Mouse (Mus musculus) intestine, embryonic 14.5 days (tissue): ENCODE measurements around the gene Jaml. TPM values are rescaled to one million over a fixed set of nuclear protein-coding genes. Genes with fewer than 3 reads are reported as not detected.

Experiments
- ATAC-seq: fragments of 200-750 bp; cut with Nextera tagmentation; replicated peaks from 2 replicates; pipeline ENCODE4 v1.8.0; 2017; ENCODE audit warnings: low read depth, moderate number of reproducible peaks, moderate TSS enrichment, moderate library complexity; ENCODE audit not compliant: low FRiP score, low TSS enrichment
- DNase-seq: peaks from one replicate; pipeline ENCODE4 v3.0.0-alpha.2; 2018; ENCODE audit warnings: low spot score
- H3K27ac ChIP-seq: fragments of 300-500 bp; sonication (generic); 2 replicates; pipeline ENCODE4 v1.5.1; 2014; ENCODE audit warnings: low read depth, mild to moderate bottlenecking, control low read depth
- H3K27me3 ChIP-seq: fragments of 300-500 bp; sonication (generic); replicated peaks from 2 replicates; pipeline ENCODE4 v1.6.1; 2014; ENCODE audit warnings: low read length, control low read depth; ENCODE audit not compliant: control insufficient read depth, insufficient read depth
- H3K36me3 ChIP-seq: fragments of 300-500 bp; sonication (generic); 2 replicates; pipeline ENCODE4 v1.6.1; 2014; ENCODE audit warnings: low read length, control low read depth; ENCODE audit not compliant: control insufficient read depth, insufficient read depth
- H3K4me1 ChIP-seq: fragments of 300-500 bp; sonication (generic); replicated peaks from 2 replicates; pipeline ENCODE4 v1.6.1; 2014; ENCODE audit warnings: low read length, control low read depth, mixed read lengths; ENCODE audit not compliant: control insufficient read depth, insufficient read depth
- H3K4me2 ChIP-seq: fragments of 300-500 bp; sonication (generic); 2 replicates; pipeline ENCODE4 v1.6.1; 2014; ENCODE audit warnings: low read length
- H3K4me3 ChIP-seq: fragments of 300-500 bp; sonication (generic); 2 replicates; pipeline ENCODE4 v1.5.1; 2014; ENCODE audit warnings: low read depth, low read length, control low read depth, mixed read lengths
- H3K9ac ChIP-seq: fragments of 300-500 bp; sonication (generic); 2 replicates; pipeline ENCODE4 v1.6.1; 2014; ENCODE audit warnings: mild to moderate bottlenecking, low read length
- H3K9me3 ChIP-seq: fragments of 300-500 bp; sonication (generic); 2 replicates; pipeline ENCODE4 v1.6.1; 2016; ENCODE audit warnings: low read length, control low read depth; ENCODE audit not compliant: control insufficient read depth
- WGBS: fragments of 180-500 bp; shearing (Covaris S2); extraction: QIAGEN DNeasy Blood & Tissue Kit; methylation state at CpG from one replicate; pipeline ENCODE4 v1.1.7; 2014; 5-methylcytosine and 5-hydroxymethylcytosine counted together
- polyA plus RNA-seq: library from polyadenylated mRNA; unstranded; fragments of >200 nt; fragmentation: Nextera tagmentation; extraction: Ambion mirVana; gene quantifications from 2 replicates; pipeline ENCODE4 v1.2.1, GENCODE M21; 2014

Gene Jaml
- polyA plus RNA-seq, 1 experiment from 2014 or later = 49.4 TPM

- ATAC-seq (no peak), DNase-seq (no peak)
- WGBS = 90% methylated on average over 14 of the region's 14 CpGs
- Histone ChIP-seq H3K9me3 (no peaks in the 10 kb centered on the region), H3K4me1 (peaks cover 10% of the 10 kb centered on the region), H3K36me3 (no peaks in the 10 kb centered on the region), H3K4me3 (no peak overlapping the region), H3K4me2 (no peak overlapping the region), H3K27me3 (no peaks in the 10 kb centered on the region), H3K9ac (no peak overlapping the region), H3K27ac (no peak overlapping the region)
Measured at GRCm38 (mm10) chr9:45119954-45120530, 41.1 kb downstream of the Jaml start.

- Histone ChIP-seq H3K9ac (no peak overlapping the region), H3K36me3 (0 out of 2 replicates have a peak, but pooled peaks cover 4% of the 10 kb centered on the region), H3K27me3 (no peaks in the 10 kb centered on the region), H3K4me1 (peaks cover 10% of the 10 kb centered on the region), H3K4me3 (no peak overlapping the region), H3K27ac (no peak overlapping the region), H3K4me2 (no peak overlapping the region), H3K9me3 (no peaks in the 10 kb centered on the region)
- ATAC-seq (no peak), DNase-seq (no peak)
- 85% methylated on average over 6 of the region's 6 CpGs for WGBS
Measured at GRCm38 (mm10) chr9:45120567-45120966, 41.6 kb downstream of the Jaml start.

- Histone ChIP-seq H3K4me3 (no peak overlapping the region), H3K27me3 (no peaks in the 10 kb centered on the region), H3K9me3 (no peaks in the 10 kb centered on the region), H3K27ac (no peak overlapping the region), H3K4me2 (no peak overlapping the region), H3K36me3 (0 out of 2 replicates have a peak, but pooled peaks cover 9% of the 10 kb centered on the region), H3K4me1 (peaks cover 10% of the 10 kb centered on the region), H3K9ac (no peak overlapping the region)
- DNase-seq = no peak
- WGBS = 68% methylated on average over 6 of the region's 6 CpGs
- ATAC-seq = no peak
Measured at GRCm38 (mm10) chr9:45121001-45121400, 42.0 kb downstream of the Jaml start.

GRCm38 (mm10) chr9:45121769-45122168 is 42.8 kb downstream of the Jaml start:
- Histone ChIP-seq H3K4me1 (peaks cover 10% of the 10 kb centered on the region; the same call in 1 of the 2 replicates), H3K4me3 (peak overlapping the region; percentile 15; the same call in 1 of the 2 replicates), H3K27me3 (no peaks in the 10 kb centered on the region), H3K9ac (no peak overlapping the region), H3K36me3 (0 out of 2 replicates have a peak, but pooled peaks cover 9% of the 10 kb centered on the region), H3K9me3 (no peaks in the 10 kb centered on the region), H3K4me2 (peak overlapping the region; percentile 46), H3K27ac (no peak overlapping the region)
- peak; percentile 86 for DNase-seq
- WGBS = 6% methylated on average over 10 of the region's 10 CpGs
- ATAC-seq = peak; percentile 47; the same call in 1 of the 2 replicates

GRCm38 (mm10) chr9:45122209-45122761 is 43.3 kb downstream of the Jaml start:
- Histone ChIP-seq H3K27me3 (no peaks in the 10 kb centered on the region), H3K36me3 (0 out of 2 replicates have a peak, but pooled peaks cover 9% of the 10 kb centered on the region), H3K27ac (no peak overlapping the region), H3K4me1 (peaks cover 10% of the 10 kb centered on the region; the same call in 1 of the 2 replicates), H3K4me2 (peak overlapping the region; percentile 46), H3K9me3 (no peaks in the 10 kb centered on the region), H3K4me3 (peak overlapping the region; percentile 15; the same call in 1 of the 2 replicates), H3K9ac (0 out of 2 replicates have a peak overlapping the region, but pooled peaks have one; percentile 20)
- WGBS = 29% methylated on average over 9 of the region's 9 CpGs
- DNase-seq (peak; percentile 66), ATAC-seq (peak; percentile 63)

- Histone ChIP-seq H3K36me3 (0 out of 2 replicates have a peak, but pooled peaks cover 9% of the 10 kb centered on the region), H3K4me1 (peaks cover 4% of the 10 kb centered on the region; the same call in 1 of the 2 replicates)
- WGBS = 92% methylated on average over 14 of the region's 14 CpGs
Measured at GRCm38 (mm10) chr9:45125211-45125610, 46.2 kb downstream of the Jaml start.

GRCm38 (mm10) chr9:45126941-45127340 is 48.0 kb downstream of the Jaml start:
- Histone ChIP-seq H3K4me3 (no peak overlapping the region), H3K27me3 (no peaks in the 10 kb centered on the region), H3K4me2 (no peak overlapping the region), H3K4me1 (peaks cover 4% of the 10 kb centered on the region; the same call in 1 of the 2 replicates), H3K36me3 (0 out of 2 replicates have a peak, but pooled peaks cover 9% of the 10 kb centered on the region), H3K9ac (no peak overlapping the region), H3K27ac (no peak overlapping the region), H3K9me3 (no peaks in the 10 kb centered on the region)
- ATAC-seq (no peak), DNase-seq (no peak)
- 64% methylated on average over 7 of the region's 7 CpGs for WGBS

More at GRCm38 (mm10) chr9:45125211-45125610, 46.2 kb downstream of the Jaml start:
- Histone ChIP-seq H3K27ac (no peak overlapping the region), H3K4me2 (no peak overlapping the region), H3K9me3 (no peaks in the 10 kb centered on the region), H3K4me3 (no peak overlapping the region), H3K9ac (no peak overlapping the region), H3K27me3 (no peaks in the 10 kb centered on the region)
- DNase-seq (no peak), ATAC-seq (no peak)

GRCm38 (mm10) chr9:45130119-45130518 is 51.1 kb downstream of the Jaml start:
- 83% methylated on average over 3 of the region's 3 CpGs for WGBS
- no peak overlapping the region for H3K27ac ChIP-seq
- H3K9ac ChIP-seq = no peak overlapping the region
- no peak overlapping the region for H3K4me3 ChIP-seq
- H3K4me2 ChIP-seq = no peak overlapping the region
- no peaks in the 10 kb centered on the region for H3K9me3 ChIP-seq
- 0 out of 2 replicates have a peak, but pooled peaks cover 3% of the 10 kb centered on the region for H3K27me3 ChIP-seq
- H3K4me1 ChIP-seq = no peaks in the 10 kb centered on the region
- 0 out of 2 replicates have a peak, but pooled peaks cover 9% of the 10 kb centered on the region for H3K36me3 ChIP-seq
- DNase-seq (no peak), ATAC-seq (no peak)
